Mouse (Mus musculus) liver, embryonic 13.5 days (tissue): ENCODE data around the gene Zfhx3. TPM values are rescaled to one million over a fixed set of nuclear protein-coding genes. Genes with fewer than 3 reads are reported as not detected.
A peak's percentile ranks its signal among the peaks of the same experiment; 100 is the strongest.

ENCODE experiments used
- ATAC-seq: fragments of 200-750 bp; cut with Nextera tagmentation; 2 replicates; pipeline ENCODE4 v1.8.0; 2017; ENCODE audit warnings: low read depth, mild to moderate bottlenecking, moderate number of reproducible peaks, moderate library complexity
- DNase-seq: peaks from one replicate; pipeline ENCODE4 v3.0.0; 2022
- H3K27ac ChIP-seq: fragments of 300-500 bp; sonication (generic); 2 replicates; pipeline ENCODE4 v1.5.1; 2015; ENCODE audit warnings: moderate library complexity, mild to moderate bottlenecking, inconsistent platforms
- H3K27me3 ChIP-seq: fragments of 300-500 bp; sonication (generic); 2 replicates; pipeline ENCODE4 v1.6.1; 2015; ENCODE audit warnings: mild to moderate bottlenecking, inconsistent platforms
- H3K36me3 ChIP-seq: fragments of 300-500 bp; sonication (generic); 2 replicates; pipeline ENCODE4 v1.6.1; 2015; ENCODE audit warnings: mild to moderate bottlenecking, inconsistent platforms
- H3K4me1 ChIP-seq: fragments of 300-500 bp; sonication (generic); replicated peaks from 2 replicates; pipeline ENCODE4 v1.6.1; 2015; ENCODE audit warnings: inconsistent platforms
- H3K4me2 ChIP-seq: fragments of 300-500 bp; sonication (generic); 2 replicates; pipeline ENCODE4 v1.6.1; 2015; ENCODE audit warnings: inconsistent platforms, mild to moderate bottlenecking, moderate library complexity
- H3K4me3 ChIP-seq: fragments of 300-500 bp; sonication (generic); replicated peaks from 2 replicates; pipeline ENCODE4 v1.5.1; 2015; ENCODE audit warnings: mild to moderate bottlenecking, inconsistent platforms
- H3K9ac ChIP-seq: fragments of 300-500 bp; sonication (generic); 2 replicates; pipeline ENCODE4 v1.6.1; 2015; ENCODE audit warnings: mild to moderate bottlenecking, inconsistent platforms
- H3K9me3 ChIP-seq: fragments of 300-500 bp; sonication (generic); replicated peaks from 2 replicates; pipeline ENCODE4 v1.6.1; 2016; ENCODE audit warnings: inconsistent platforms
- WGBS: fragments of 180-500 bp; shearing (Covaris S2); methylation state at CpG from one replicate; pipeline ENCODE4 v1.1.7; 2015; ENCODE audit not compliant: insufficient replicate concordance; 5-methylcytosine and 5-hydroxymethylcytosine counted together
- polyA plus RNA-seq: library from polyadenylated mRNA; unstranded; fragments of >200 nt; fragmentation: Nextera tagmentation; extraction: Ambion mirVana; gene quantifications from 2 replicates; pipeline ENCODE4 v1.2.1, GENCODE M21; 2015

Zfhx3 gene
- polyA plus RNA-seq, 1 experiment from 2014 or later: 1.0 TPM

GRCm38 (mm10) chr8:108609114-108609513, 666.7 kb downstream of the Zfhx3 start:
- DNase-seq (no peak), ATAC-seq (no peak)
- 50% methylated on average over 5 of the region's 5 CpGs for WGBS
- Histone ChIP-seq H3K9ac (no peak overlapping the region), H3K4me2 (no peak overlapping the region), H3K27me3 (0 out of 2 replicates have a peak, but pooled peaks cover 3% of the 10 kb centered on the region), H3K36me3 (no peaks in the 10 kb centered on the region), H3K4me3 (no peak overlapping the region), H3K27ac (no peak overlapping the region), H3K4me1 (peaks cover 24% of the 10 kb centered on the region), H3K9me3 (no peaks in the 10 kb centered on the region)

GRCm38 (mm10) chr8:108611141-108611674, 668.8 kb downstream of the Zfhx3 start:
- Histone ChIP-seq H3K4me3 (no peak overlapping the region), H3K36me3 (no peaks in the 10 kb centered on the region), H3K4me2 (no peak overlapping the region), H3K27ac (no peak overlapping the region), H3K4me1 (peaks cover 24% of the 10 kb centered on the region), H3K27me3 (0 out of 2 replicates have a peak, but pooled peaks cover 3% of the 10 kb centered on the region), H3K9me3 (no peaks in the 10 kb centered on the region), H3K9ac (no peak overlapping the region)
- 50% methylated on average over 9 of the region's 9 CpGs for WGBS
- no peak for DNase-seq
- ATAC-seq: no peak

GRCm38 (mm10) chr8:108611792-108612413, 669.5 kb downstream of the Zfhx3 start:
- Histone ChIP-seq H3K4me1 (peaks cover 18% of the 10 kb centered on the region), H3K36me3 (no peaks in the 10 kb centered on the region), H3K4me3 (peak overlapping the region; percentile 10; the same call in 1 of the 2 replicates), H3K4me2 (peak overlapping the region; percentile 48), H3K9ac (0 out of 2 replicates have a peak overlapping the region, but pooled peaks have one; percentile 19), H3K9me3 (no peaks in the 10 kb centered on the region), H3K27me3 (0 out of 2 replicates have a peak, but pooled peaks cover 3% of the 10 kb centered on the region), H3K27ac (no peak overlapping the region)
- peak; percentile 60; the same call in 1 of the 2 replicates for ATAC-seq
- 14% methylated on average over 11 of the region's 11 CpGs for WGBS
- DNase-seq: peak; percentile 23

- 11% methylated on average over 5 of the region's 5 CpGs for WGBS
- H3K9ac ChIP-seq: no peak overlapping the region
- 0 out of 2 replicates have a peak, but pooled peaks cover 3% of the 10 kb centered on the region for H3K27me3 ChIP-seq
- no peak overlapping the region for H3K27ac ChIP-seq
- no peak for DNase-seq
- no peaks in the 10 kb centered on the region for H3K9me3 ChIP-seq
- H3K4me3 ChIP-seq: no peak overlapping the region
- no peak for ATAC-seq
- peaks cover 15% of the 10 kb centered on the region for H3K4me1 ChIP-seq
- no peak overlapping the region for H3K4me2 ChIP-seq
- no peaks in the 10 kb centered on the region for H3K36me3 ChIP-seq
Observed at GRCm38 (mm10) chr8:108612815-108613214, 670.4 kb downstream of the Zfhx3 start.

GRCm38 (mm10) chr8:108613280-108613679, 670.8 kb downstream of the Zfhx3 start:
- Histone ChIP-seq H3K4me2 (no peak overlapping the region), H3K4me3 (no peak overlapping the region), H3K36me3 (no peaks in the 10 kb centered on the region), H3K9ac (no peak overlapping the region), H3K27ac (no peak overlapping the region), H3K4me1 (peaks cover 15% of the 10 kb centered on the region), H3K9me3 (no peaks in the 10 kb centered on the region), H3K27me3 (0 out of 2 replicates have a peak, but pooled peaks cover 2% of the 10 kb centered on the region)
- no peak for DNase-seq
- no peak for ATAC-seq
- WGBS: 43% methylated on average over 2 of the region's 2 CpGs

GRCm38 (mm10) chr8:108621296-108621695, 678.9 kb downstream of the Zfhx3 start:
- no peaks in the 10 kb centered on the region for H3K4me1 ChIP-seq
- WGBS: 56% methylated on average over 7 of the region's 7 CpGs
- H3K9me3 ChIP-seq: no peaks in the 10 kb centered on the region
- no peak for DNase-seq
- no peak overlapping the region for H3K9ac ChIP-seq
- H3K27ac ChIP-seq: no peak overlapping the region
- no peaks in the 10 kb centered on the region for H3K27me3 ChIP-seq
- no peak overlapping the region for H3K4me3 ChIP-seq
- ATAC-seq: no peak
- no peaks in the 10 kb centered on the region for H3K36me3 ChIP-seq
- no peak overlapping the region for H3K4me2 ChIP-seq

GRCm38 (mm10) chr8:108623660-108624059, 681.2 kb downstream of the Zfhx3 start:
- no peaks in the 10 kb centered on the region for H3K9me3 ChIP-seq
- no peaks in the 10 kb centered on the region for H3K36me3 ChIP-seq
- H3K4me2 ChIP-seq: no peak overlapping the region
- H3K27me3 ChIP-seq: no peaks in the 10 kb centered on the region
- no peak overlapping the region for H3K9ac ChIP-seq
- WGBS: 44% methylated on average over 5 of the region's 5 CpGs
- no peak for ATAC-seq
- DNase-seq: no peak
- no peak overlapping the region for H3K4me3 ChIP-seq
- H3K27ac ChIP-seq: no peak overlapping the region
- no peaks in the 10 kb centered on the region for H3K4me1 ChIP-seq

- Histone ChIP-seq H3K4me1 (no peaks in the 10 kb centered on the region), H3K9ac (no peak overlapping the region), H3K27me3 (no peaks in the 10 kb centered on the region), H3K4me2 (no peak overlapping the region), H3K27ac (no peak overlapping the region), H3K4me3 (no peak overlapping the region), H3K36me3 (no peaks in the 10 kb centered on the region), H3K9me3 (no peaks in the 10 kb centered on the region)
- ATAC-seq (no peak), DNase-seq (no peak)
- WGBS: 64% methylated on average over 9 of the region's 9 CpGs
Observed at GRCm38 (mm10) chr8:108625571-108626120, 683.2 kb downstream of the Zfhx3 start.

GRCm38 (mm10) chr8:108631069-108631468, 688.6 kb downstream of the Zfhx3 start:
- ATAC-seq: no peak

GRCm38 (mm10) chr8:108634282-108634681, 691.8 kb downstream of the Zfhx3 start:
- Histone ChIP-seq H3K4me1 (no peaks in the 10 kb centered on the region), H3K9me3 (no peaks in the 10 kb centered on the region), H3K36me3 (no peaks in the 10 kb centered on the region), H3K4me3 (no peak overlapping the region), H3K4me2 (no peak overlapping the region), H3K27me3 (no peaks in the 10 kb centered on the region), H3K27ac (no peak overlapping the region), H3K9ac (no peak overlapping the region)
- no peak for ATAC-seq
- 19% methylated on average over 3 of the region's 3 CpGs for WGBS
- DNase-seq: no peak

More at GRCm38 (mm10) chr8:108631069-108631468, 688.6 kb downstream of the Zfhx3 start:
- H3K4me3 ChIP-seq: no peak overlapping the region
- DNase-seq: no peak
- H3K4me1 ChIP-seq: no peaks in the 10 kb centered on the region
- no peak overlapping the region for H3K4me2 ChIP-seq
- no peaks in the 10 kb centered on the region for H3K9me3 ChIP-seq
- H3K27me3 ChIP-seq: no peaks in the 10 kb centered on the region
- whole genome bisulfite sequencing: 63% methylated on average over 1 of the region's 1 CpGs
- H3K27ac ChIP-seq: no peak overlapping the region
- no peaks in the 10 kb centered on the region for H3K36me3 ChIP-seq
- no peak overlapping the region for H3K9ac ChIP-seq

- H3K36me3 ChIP-seq: no peaks in the 10 kb centered on the region
- no peak overlapping the region for H3K9ac ChIP-seq
- H3K4me1 ChIP-seq: no peaks in the 10 kb centered on the region
- WGBS: 69% methylated on average over 2 of the region's 2 CpGs
- ATAC-seq (no peak), DNase-seq (no peak)
- no peaks in the 10 kb centered on the region for H3K9me3 ChIP-seq
- H3K27ac ChIP-seq: no peak overlapping the region
- no peaks in the 10 kb centered on the region for H3K27me3 ChIP-seq
- H3K4me2 ChIP-seq: no peak overlapping the region
- no peak overlapping the region for H3K4me3 ChIP-seq
Observed at GRCm38 (mm10) chr8:108637887-108638286, 695.4 kb downstream of the Zfhx3 start.
